Mouse (Mus musculus) urinary bladder, postnatal 25 days (tissue): Measurements from ENCODE around the gene Depdc7.

ENCODE experiments used
- DNase-seq: peaks from one replicate; pipeline ENCODE4 v3.0.0; 2022; ENCODE audit warnings: low spot score

The Depdc7 gene

DNA sequence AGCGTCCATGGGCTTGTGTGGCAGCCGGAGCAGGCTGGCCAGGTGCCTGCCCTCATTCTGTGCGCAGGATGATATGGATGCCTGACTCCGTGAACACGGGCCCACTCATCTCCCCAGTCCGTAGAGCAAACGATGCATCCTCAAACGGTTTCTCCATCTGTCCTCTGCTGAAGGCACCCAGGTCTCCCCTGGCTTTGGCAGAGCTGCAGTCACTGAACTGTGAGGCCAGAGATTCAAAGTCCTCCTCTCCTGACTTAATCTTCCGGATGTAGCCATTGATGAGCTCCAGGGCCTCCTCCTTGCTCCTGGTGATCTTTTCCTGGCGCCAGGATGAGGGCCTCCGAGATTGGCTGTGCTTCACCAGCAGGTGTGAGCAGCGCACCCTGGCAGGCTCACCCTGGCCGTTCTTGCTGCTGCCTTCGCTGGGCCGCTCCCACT, 28.4 kb downstream of the Depdc7 start:
- DNase-seq: no peak

DNA sequence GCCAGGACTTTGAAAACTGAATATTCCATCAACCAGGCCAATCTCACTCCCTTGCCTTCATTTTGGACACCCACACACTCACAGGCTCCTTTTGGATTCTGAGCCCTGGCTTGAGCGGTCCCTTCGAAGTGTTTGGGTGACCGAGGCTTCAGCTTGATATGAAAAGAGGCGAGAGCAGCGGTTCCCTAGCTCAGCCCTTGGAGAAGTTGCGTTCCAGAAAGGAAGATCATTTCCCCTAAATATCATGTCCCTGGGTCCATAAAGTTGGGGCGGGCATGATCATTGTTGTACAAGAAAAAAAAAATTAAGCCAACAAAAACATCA, 30.2 kb downstream of the Depdc7 start:
- no peak for DNase-seq

- peak; percentile 66 for DNase-seq
Observed at GRCm38 (mm10) chr2:104711585-104712485, 30.8 kb downstream of the Depdc7 start, which contains the start of gene Tcp11l1. TSS of gene Tcp11l1 (minus strand) at chr2:104712169.

DNA sequence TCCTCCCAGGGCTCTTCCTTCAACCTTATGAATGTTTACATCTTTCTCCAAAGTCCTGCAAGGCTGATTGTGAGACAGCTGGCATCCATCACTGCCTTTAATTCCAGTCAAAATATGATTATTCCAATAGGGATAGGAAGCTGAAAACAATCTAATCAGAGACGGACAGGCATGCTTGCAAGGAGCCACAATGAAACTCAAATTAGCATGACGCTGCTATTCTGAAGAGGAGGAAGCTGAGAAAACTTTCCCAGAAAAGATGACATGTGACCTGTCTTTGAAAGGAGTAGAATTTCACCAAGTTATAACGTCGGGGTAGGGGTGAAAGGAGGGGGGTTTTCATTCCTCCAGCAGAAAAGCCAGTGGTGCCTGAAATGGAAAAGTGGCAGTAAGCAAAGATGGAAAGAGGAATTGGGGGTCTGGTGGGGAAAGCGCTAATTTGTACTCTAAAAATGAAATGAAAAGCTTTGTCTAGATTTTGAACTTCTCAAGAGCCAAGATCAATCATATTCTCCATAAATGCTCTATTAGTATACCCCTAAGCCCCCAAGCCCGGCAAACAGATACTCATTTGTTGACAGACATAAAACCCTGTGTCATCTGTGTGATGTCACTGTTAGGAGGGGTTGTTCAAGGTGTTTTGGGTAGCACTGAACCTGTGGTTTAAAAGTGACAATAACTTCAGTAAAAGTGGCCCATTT, 31.9 kb downstream of the Depdc7 start:
- no peak for DNase-seq

GRCm38 (mm10) chr2:104709786-104710337, 32.8 kb downstream of the Depdc7 start:
- no peak for DNase-seq

DNA sequence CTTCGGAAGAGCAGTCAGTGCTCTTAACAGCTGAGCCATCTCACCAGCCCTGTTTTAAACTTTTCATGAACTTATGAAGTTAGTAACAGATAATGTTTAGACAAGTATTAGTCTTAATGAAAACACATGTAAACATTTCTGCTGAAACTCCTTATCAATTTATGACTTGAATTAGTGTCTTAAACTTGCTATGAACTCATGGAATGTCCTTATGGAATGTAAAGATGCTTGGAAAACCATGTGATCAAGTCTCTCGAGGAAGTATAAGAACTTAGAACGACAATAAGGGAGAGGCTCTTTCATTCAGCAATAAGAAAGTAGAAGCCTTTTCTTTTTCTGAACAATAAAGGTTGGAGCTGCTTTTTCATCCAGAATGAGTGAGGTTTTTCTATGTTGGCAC, 38.3 kb downstream of the Depdc7 start:
- no peak for DNase-seq

DNA sequence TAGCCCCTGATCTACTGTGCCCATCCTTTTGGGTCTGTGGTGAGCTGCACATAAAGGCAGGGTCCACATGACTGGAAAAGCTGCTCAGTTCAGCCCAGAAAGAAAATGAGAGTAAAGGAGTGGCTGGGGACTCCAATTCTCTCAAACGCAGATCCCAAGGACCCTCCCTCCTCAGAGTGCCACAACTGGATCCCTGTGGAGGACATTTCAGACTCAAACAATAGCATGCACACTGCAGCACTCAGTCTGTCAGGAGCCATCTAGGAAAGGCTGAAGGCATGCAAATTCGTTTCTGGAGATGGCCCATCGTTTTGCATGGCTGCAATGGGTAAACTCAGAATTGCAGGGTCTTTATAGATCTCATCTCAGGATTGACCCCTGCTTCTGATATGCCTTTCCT, 39.5 kb downstream of the Depdc7 start:
- DNase-seq: no peak

- no peak for DNase-seq
Observed at GRCm38 (mm10) chr2:104699659-104700058, 43.0 kb downstream of the Depdc7 start.

GRCm38 (mm10) chr2:104692551-104692950, 50.1 kb downstream of the Depdc7 start:
- no peak for DNase-seq

- no peak for DNase-seq
Observed at GRCm38 (mm10) chr2:104690720-104691119, 52.0 kb downstream of the Depdc7 start.

DNA sequence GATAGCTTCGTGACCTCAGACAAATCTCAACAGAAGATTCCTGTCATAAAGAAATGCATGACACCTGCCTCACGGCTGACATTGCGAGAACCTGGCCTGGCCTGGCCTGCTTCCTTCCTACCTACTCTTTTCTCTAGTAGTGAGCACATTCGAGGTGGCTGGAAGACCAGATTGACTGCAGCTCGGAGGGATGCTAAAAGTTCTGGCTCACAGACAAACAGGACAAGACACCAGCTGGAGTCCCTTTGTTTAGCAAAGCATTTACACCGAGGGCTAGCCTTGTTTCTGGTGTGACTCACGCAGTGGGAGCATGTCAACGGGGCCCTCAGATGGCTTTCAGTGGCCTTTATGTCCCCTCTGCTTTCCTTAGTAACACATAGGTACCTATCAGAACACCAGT, 54.0 kb downstream of the Depdc7 start:
- no peak for DNase-seq

GRCm38 (mm10) chr2:104688321-104688720, 54.4 kb downstream of the Depdc7 start:
- DNase-seq: no peak

DNA sequence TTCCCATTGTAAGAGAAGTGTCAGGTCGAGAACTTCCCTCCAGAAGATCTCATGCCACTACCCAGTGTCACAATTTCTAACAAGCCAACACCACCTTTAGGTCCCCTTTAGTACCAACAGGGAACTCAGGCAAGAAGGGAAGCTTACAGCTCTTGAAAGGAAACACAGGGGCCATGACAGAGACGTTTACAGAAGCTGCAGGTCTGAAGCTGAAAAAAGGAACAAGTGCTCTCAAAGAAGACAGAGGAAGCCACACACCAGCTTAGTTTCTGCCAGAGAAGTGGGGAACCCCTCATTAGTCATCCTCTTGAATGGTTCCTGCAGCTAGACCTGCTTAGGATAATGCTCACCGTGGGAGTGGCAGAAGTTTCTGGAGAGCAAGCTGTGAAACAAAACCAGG, 55.4 kb downstream of the Depdc7 start:
- no peak for DNase-seq

- peak; percentile 79 for DNase-seq
Observed at GRCm38 (mm10) chr2:104685418-104685817, 57.3 kb downstream of the Depdc7 start.

- DNase-seq: no peak
Observed at GRCm38 (mm10) chr2:104684771-104685170, 57.9 kb downstream of the Depdc7 start.

DNA sequence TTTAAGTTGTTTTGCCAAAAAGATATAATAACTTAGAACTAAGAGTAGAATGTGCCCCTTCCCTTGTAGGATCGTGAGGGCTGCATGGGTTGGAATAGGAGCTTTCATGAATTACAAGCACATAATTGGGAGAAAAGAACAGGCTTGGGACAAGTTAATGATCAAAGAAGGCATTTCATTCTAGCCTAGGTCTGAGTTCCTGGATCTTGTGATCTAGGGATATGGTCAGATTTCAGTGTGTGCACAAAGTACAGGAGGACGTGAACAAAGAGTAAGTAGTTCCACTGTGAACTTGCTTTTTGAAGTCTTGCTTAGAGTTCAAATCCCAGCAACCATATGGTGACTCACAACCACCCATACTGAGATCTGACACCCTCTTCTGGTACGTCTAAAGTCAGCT, 65.4 kb downstream of the Depdc7 start:
- no peak for DNase-seq
